Mouse (Mus musculus): ENCODE results near the gene Spcs2. TPM values are rescaled to one million over a fixed set of nuclear protein-coding genes. Genes with fewer than 3 reads are reported as not detected.
"Not testable (repeated sequence)": the region's sequence is repeated elsewhere in the genome, so short reads cannot be mapped to it uniquely, and the experiment has no call there.

Gene Spcs2
- total RNA-seq, 2 experiments from 2014 or later: 55.7 to 62.1 TPM

GRCm38 (mm10) chr7:99824649-99825483, 38.4 kb downstream of the Spcs2 start:
- no peak for DNase-seq

- no peak for DNase-seq
Measured at GRCm38 (mm10) chr7:99823045-99823663, 40.1 kb downstream of the Spcs2 start.

- no peak for DNase-seq
Measured at GRCm38 (mm10) chr7:99822426-99822825, 40.8 kb downstream of the Spcs2 start.

GRCm38 (mm10) chr7:99821953-99822352, 41.3 kb downstream of the Spcs2 start:
- DNase-seq: no peak

- not testable (repeated sequence) for DNase-seq
Measured at GRCm38 (mm10) chr7:99818181-99818725, 45.0 kb downstream of the Spcs2 start.

- peak; percentile 38 for DNase-seq
Measured at GRCm38 (mm10) chr7:99813394-99813793, 49.9 kb downstream of the Spcs2 start.

- no peak for DNase-seq
Measured at GRCm38 (mm10) chr7:99811661-99812060, 51.6 kb downstream of the Spcs2 start.

GRCm38 (mm10) chr7:99810814-99811213, 52.4 kb downstream of the Spcs2 start:
- no peak for DNase-seq

- not testable (repeated sequence) for DNase-seq
Measured at GRCm38 (mm10) chr7:99807043-99807442, 56.2 kb downstream of the Spcs2 start.

- no peak for DNase-seq
Measured at GRCm38 (mm10) chr7:99805340-99805739, 57.9 kb downstream of the Spcs2 start.

- DNase-seq: not testable (repeated sequence)
Measured at GRCm38 (mm10) chr7:99804033-99804432, 59.2 kb downstream of the Spcs2 start.

GRCm38 (mm10) chr7:99803535-99803934, 59.7 kb downstream of the Spcs2 start:
- no peak for DNase-seq

- DNase-seq: no peak
Measured at GRCm38 (mm10) chr7:99799118-99799517, 64.1 kb downstream of the Spcs2 start.

GRCm38 (mm10) chr7:99797911-99798647, 65.2 kb downstream of the Spcs2 start:
- peak; percentile 63 for DNase-seq

- no peak for DNase-seq
Measured at GRCm38 (mm10) chr7:99797261-99797660, 66.0 kb downstream of the Spcs2 start.

GRCm38 (mm10) chr7:99796471-99796870, 66.8 kb downstream of the Spcs2 start:
- no peak for DNase-seq

GRCm38 (mm10) chr7:99795192-99795981, 67.9 kb downstream of the Spcs2 start:
- no peak for DNase-seq

GRCm38 (mm10) chr7:99794096-99794495, 69.2 kb downstream of the Spcs2 start:
- no peak for DNase-seq

GRCm38 (mm10) chr7:99790816-99791215, 72.4 kb downstream of the Spcs2 start:
- DNase-seq: no peak

GRCm38 (mm10) chr7:99788563-99788962, 74.7 kb downstream of the Spcs2 start:
- peak; percentile 13 for DNase-seq

GRCm38 (mm10) chr7:99787935-99788334, 75.3 kb downstream of the Spcs2 start:
- DNase-seq: no peak

Data from gastrocnemius, postnatal 10 days (tissue).